Mouse (Mus musculus): Measurements from ENCODE around the gene Hk1. TPM values are rescaled to one million over a fixed set of nuclear protein-coding genes. Genes with fewer than 3 reads are reported as not detected.
A peak's percentile ranks its signal among the peaks of the same experiment; 100 is the strongest.

The Hk1 gene
- polyA plus RNA-seq (2015; fragmentation: Nextera tagmentation; extraction: Ambion mirVana) = 48.8 and 48.9 TPM in 2 replicates

GRCm38 (mm10) chr10:62379808-62380207, at the start of gene Hk1:
Gene Hk1, minus strand, starts transcription at chr10:62379908.
- Histone ChIP-seq H3K27ac (no peak within 1 kb of the TSS), H3K9me3 (no peaks in the 10 kb centered on the region), H3K4me1 (no peaks in the 10 kb centered on the region), H3K4me2 (no peak within 1 kb of the TSS), H3K9ac (no peak within 1 kb of the TSS), H3K27me3 (no peaks in the 10 kb centered on the region), H3K36me3 (no peaks in the 10 kb centered on the region), H3K4me3 (no peak within 1 kb of the TSS)
- no peak for ATAC-seq (ENCODE audit: insufficient number of reproducible peaks, low FRiP score, low TSS enrichment, low read depth)
- 60% methylated on average over 1 of the region's 1 CpGs for whole genome bisulfite sequencing

DNA sequence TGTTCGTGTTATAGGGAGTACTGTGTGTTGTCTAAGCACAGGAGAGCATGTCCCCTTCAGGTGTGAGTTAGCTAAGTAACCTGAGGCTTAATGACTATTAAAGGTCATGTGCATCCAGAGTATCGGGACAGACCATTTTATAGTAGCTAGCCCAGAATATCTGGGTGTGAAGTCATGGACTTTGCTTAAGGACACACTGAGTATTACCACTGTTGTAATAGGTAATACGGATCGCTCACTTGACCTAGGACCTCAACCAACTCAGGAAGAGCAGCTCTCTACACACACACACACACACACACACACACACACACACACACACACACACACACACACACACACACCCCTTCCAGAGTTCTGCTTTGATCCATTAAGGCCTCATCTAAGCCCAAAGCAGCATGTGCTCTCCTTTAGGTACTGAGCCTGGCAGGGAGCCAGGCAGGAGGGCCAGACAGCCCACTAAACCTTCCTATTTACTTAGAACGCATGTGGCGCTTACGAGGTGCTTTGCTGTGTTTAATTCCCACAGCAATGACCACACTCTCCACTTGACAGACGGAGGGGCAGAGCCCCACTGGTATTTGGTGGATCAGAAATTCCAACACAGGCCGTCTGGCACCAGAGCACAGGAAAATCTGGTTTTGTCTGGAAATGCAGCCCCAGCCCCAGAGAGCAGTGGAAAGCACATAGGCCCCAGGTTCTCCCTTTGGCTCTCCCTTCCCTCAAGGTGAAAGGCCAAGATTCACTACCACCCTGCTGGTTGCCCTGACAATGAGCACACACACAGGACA, 45.6 kb upstream of the Hk1 start:
- H3K4me1 ChIP-seq = peaks cover 5% of the 10 kb centered on the region; the same call in 1 of the 2 replicates
- peak; percentile 33; the same call in 1 of the 2 replicates for ATAC-seq (ENCODE audit: insufficient number of reproducible peaks, low FRiP score, low TSS enrichment, low read depth)
- H3K27ac ChIP-seq = peak overlapping the region; percentile 9; the same call in 1 of the 2 replicates
- H3K4me3 ChIP-seq = no peak overlapping the region
- H3K4me2 ChIP-seq = no peak overlapping the region
- no peaks in the 10 kb centered on the region for H3K27me3 ChIP-seq
- H3K9ac ChIP-seq = no peak overlapping the region
- no peaks in the 10 kb centered on the region for H3K9me3 ChIP-seq
- 29% methylated on average over 9 of the region's 9 CpGs for WGBS
- peaks cover 27% of the 10 kb centered on the region for H3K36me3 ChIP-seq

GRCm38 (mm10) chr10:62422255-62422654, 42.5 kb upstream of the Hk1 start, which contains the start of gene Hkdc1:
Gene Hkdc1, minus strand, starts transcription at chr10:62422491.
- Histone ChIP-seq H3K4me1 (peaks cover 5% of the 10 kb centered on the region; the same call in 1 of the 2 replicates), H3K36me3 (no peaks in the 10 kb centered on the region), H3K27me3 (no peaks in the 10 kb centered on the region), H3K27ac (peak within 1 kb of the TSS; percentile 43; the same call in 1 of the 2 replicates), H3K9me3 (no peaks in the 10 kb centered on the region), H3K9ac (no peak within 1 kb of the TSS), H3K4me2 (peak within 1 kb of the TSS; percentile 32), H3K4me3 (peak within 1 kb of the TSS; percentile 5; the same call in 1 of the 2 replicates)
- ATAC-seq (ENCODE audit: insufficient number of reproducible peaks, low FRiP score, low TSS enrichment, low read depth) = 0 out of 2 replicates have a peak, but pooled peaks have one; percentile 10
- 32% methylated on average over 15 of the region's 15 CpGs for WGBS

- no peak overlapping the region for H3K27ac ChIP-seq
- no peaks in the 10 kb centered on the region for H3K36me3 ChIP-seq
- no peak overlapping the region for H3K4me3 ChIP-seq
- no peak overlapping the region for H3K4me2 ChIP-seq
- no peaks in the 10 kb centered on the region for H3K27me3 ChIP-seq
- ATAC-seq (ENCODE audit: insufficient number of reproducible peaks, low FRiP score, low TSS enrichment, low read depth) = no peak
- H3K9me3 ChIP-seq = no peaks in the 10 kb centered on the region
- H3K4me1 ChIP-seq = peaks cover 5% of the 10 kb centered on the region; the same call in 1 of the 2 replicates
- H3K9ac ChIP-seq = no peak overlapping the region
- WGBS = 84% methylated on average over 3 of the region's 3 CpGs
Observed at GRCm38 (mm10) chr10:62421127-62421526, 41.4 kb upstream of the Hk1 start.

DNA sequence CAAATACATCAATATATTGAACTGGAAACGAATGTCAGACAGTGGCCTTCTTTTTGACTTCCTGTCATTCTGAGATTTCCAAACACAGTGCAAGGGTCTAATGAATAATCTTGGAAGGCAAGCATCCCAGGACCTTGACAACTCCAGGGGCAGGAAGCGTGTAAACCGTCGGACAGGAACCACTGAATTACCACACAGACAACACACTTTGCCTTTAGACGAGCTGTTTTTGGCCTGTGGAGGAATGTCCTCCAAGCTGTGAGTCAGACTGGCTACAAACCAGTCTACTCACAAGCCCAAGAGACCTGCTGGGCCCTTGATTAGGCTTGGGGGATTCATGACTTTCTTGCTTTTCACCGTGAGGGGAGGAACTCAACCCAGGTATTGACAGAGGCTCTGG, 40.7 kb upstream of the Hk1 start:
- no peak overlapping the region for H3K27ac ChIP-seq

DNA sequence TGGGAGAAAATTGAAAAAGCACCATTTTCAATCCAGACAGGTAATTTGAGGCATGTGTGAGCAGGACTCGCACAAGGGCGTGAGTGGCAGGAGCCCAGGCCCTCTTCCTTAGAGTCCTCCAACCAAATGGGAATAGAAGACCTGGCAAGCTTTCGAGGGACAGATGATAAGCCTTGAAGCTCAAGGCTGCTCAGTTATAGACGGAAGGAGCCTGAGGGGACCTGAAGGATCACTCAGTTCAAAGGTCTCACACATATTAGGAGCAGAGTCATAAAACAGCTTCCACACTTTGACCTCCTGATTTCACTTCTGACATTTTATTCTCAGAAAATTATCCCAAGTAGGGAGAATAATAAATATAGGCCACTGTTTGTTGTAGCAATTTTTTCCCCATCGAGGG, 39.7 kb upstream of the Hk1 start:
- Histone ChIP-seq H3K9me3 (no peaks in the 10 kb centered on the region), H3K4me1 (no peaks in the 10 kb centered on the region), H3K4me3 (no peak overlapping the region), H3K9ac (no peak overlapping the region), H3K27ac (no peak overlapping the region), H3K4me2 (no peak overlapping the region), H3K27me3 (no peaks in the 10 kb centered on the region), H3K36me3 (no peaks in the 10 kb centered on the region)
- 63% methylated on average over 5 of the region's 5 CpGs for WGBS
- ATAC-seq (ENCODE audit: insufficient number of reproducible peaks, low FRiP score, low TSS enrichment, low read depth) = no peak

More for the DNA sequence above, 40.7 kb upstream of the Hk1 start:
- H3K36me3 ChIP-seq = no peaks in the 10 kb centered on the region
- H3K4me1 ChIP-seq = peaks cover under 1% of the 10 kb centered on the region; the same call in 1 of the 2 replicates
- no peak for ATAC-seq (ENCODE audit: insufficient number of reproducible peaks, low FRiP score, low TSS enrichment, low read depth)
- H3K4me3 ChIP-seq = no peak overlapping the region
- no peaks in the 10 kb centered on the region for H3K27me3 ChIP-seq
- 66% methylated on average over 6 of the region's 6 CpGs for WGBS
- H3K9me3 ChIP-seq = no peaks in the 10 kb centered on the region
- H3K4me2 ChIP-seq = no peak overlapping the region
- no peak overlapping the region for H3K9ac ChIP-seq

GRCm38 (mm10) chr10:62418831-62419356, 39.2 kb upstream of the Hk1 start:
- Histone ChIP-seq H3K9me3 (no peaks in the 10 kb centered on the region), H3K9ac (no peak overlapping the region), H3K27me3 (no peaks in the 10 kb centered on the region), H3K4me3 (no peak overlapping the region), H3K27ac (no peak overlapping the region), H3K36me3 (no peaks in the 10 kb centered on the region), H3K4me1 (no peaks in the 10 kb centered on the region), H3K4me2 (no peak overlapping the region)
- 74% methylated on average over 7 of the region's 7 CpGs for WGBS
- ATAC-seq (ENCODE audit: insufficient number of reproducible peaks, low FRiP score, low TSS enrichment, low read depth) = no peak

- ATAC-seq (ENCODE audit: insufficient number of reproducible peaks, low FRiP score, low TSS enrichment, low read depth) = no peak
- Histone ChIP-seq H3K27me3 (no peaks in the 10 kb centered on the region), H3K36me3 (no peaks in the 10 kb centered on the region), H3K4me2 (no peak overlapping the region), H3K4me3 (no peak overlapping the region), H3K27ac (no peak overlapping the region), H3K9ac (no peak overlapping the region), H3K4me1 (no peaks in the 10 kb centered on the region), H3K9me3 (no peaks in the 10 kb centered on the region)
- 38% methylated on average over 4 of the region's 4 CpGs for WGBS
Observed at GRCm38 (mm10) chr10:62413606-62413982, 33.9 kb upstream of the Hk1 start.

DNA sequence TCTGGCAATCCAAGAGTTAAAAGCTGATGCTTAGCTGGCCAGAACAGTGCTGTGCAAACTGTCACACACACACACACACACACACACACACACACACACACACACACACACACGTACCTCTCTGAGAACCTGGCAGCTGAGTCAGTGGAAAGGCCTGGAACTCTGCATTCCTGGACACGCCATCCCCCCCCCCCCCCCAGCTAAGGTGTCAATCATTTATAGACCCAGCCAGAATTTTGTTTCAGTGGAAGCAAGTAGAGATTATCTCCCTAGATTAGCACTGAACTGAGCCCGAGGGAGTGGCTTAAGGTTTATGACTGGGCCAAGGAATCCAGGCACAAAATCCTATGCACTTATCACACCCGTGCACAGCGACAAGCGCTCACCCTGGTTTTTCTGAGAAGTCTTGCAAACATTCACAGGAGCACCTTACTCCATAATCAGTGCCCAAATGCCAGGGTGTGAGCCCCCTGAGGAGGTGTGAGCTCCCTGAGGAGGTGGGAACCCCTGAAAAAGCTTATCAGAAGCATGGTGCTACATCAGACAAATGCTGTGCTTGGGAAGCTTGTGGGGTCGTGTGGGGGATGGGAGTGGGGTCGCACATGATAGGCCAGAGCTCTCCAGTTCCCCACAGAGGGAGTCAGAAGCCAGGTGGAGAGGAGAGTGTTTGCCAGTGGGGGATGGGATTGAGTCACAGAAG, 33.3 kb upstream of the Hk1 start:
- H3K27me3 ChIP-seq = no peaks in the 10 kb centered on the region
- no peak overlapping the region for H3K4me2 ChIP-seq

GRCm38 (mm10) chr10:62411431-62412410, 32.0 kb upstream of the Hk1 start:
- Histone ChIP-seq H3K4me2 (no peak overlapping the region), H3K36me3 (no peaks in the 10 kb centered on the region), H3K9me3 (no peaks in the 10 kb centered on the region), H3K9ac (no peak overlapping the region), H3K27me3 (0 out of 2 replicates have a peak, but pooled peaks cover 5% of the 10 kb centered on the region), H3K27ac (no peak overlapping the region), H3K4me1 (no peaks in the 10 kb centered on the region), H3K4me3 (no peak overlapping the region)
- 70% methylated on average over 19 of the region's 19 CpGs for WGBS
- ATAC-seq (ENCODE audit: insufficient number of reproducible peaks, low FRiP score, low TSS enrichment, low read depth) = no peak

More for the DNA sequence above, 33.3 kb upstream of the Hk1 start:
- ATAC-seq (ENCODE audit: insufficient number of reproducible peaks, low FRiP score, low TSS enrichment, low read depth) = no peak; the same call in 1 of the 2 replicates
- Histone ChIP-seq H3K4me3 (no peak overlapping the region), H3K36me3 (no peaks in the 10 kb centered on the region), H3K9me3 (no peaks in the 10 kb centered on the region), H3K9ac (no peak overlapping the region), H3K27ac (no peak overlapping the region), H3K4me1 (no peaks in the 10 kb centered on the region)
- WGBS = 13% methylated on average over 8 of the region's 8 CpGs

GRCm38 (mm10) chr10:62410943-62411342, 31.2 kb upstream of the Hk1 start:
- H3K9me3 ChIP-seq = no peaks in the 10 kb centered on the region
- H3K4me2 ChIP-seq = no peak overlapping the region
- no peaks in the 10 kb centered on the region for H3K36me3 ChIP-seq
- H3K27me3 ChIP-seq = 0 out of 2 replicates have a peak, but pooled peaks cover 5% of the 10 kb centered on the region
- H3K4me1 ChIP-seq = no peaks in the 10 kb centered on the region
- WGBS = 11% methylated on average over 5 of the region's 5 CpGs
- no peak overlapping the region for H3K27ac ChIP-seq
- ATAC-seq (ENCODE audit: insufficient number of reproducible peaks, low FRiP score, low TSS enrichment, low read depth) = no peak
- no peak overlapping the region for H3K9ac ChIP-seq
- no peak overlapping the region for H3K4me3 ChIP-seq
